Mouse (Mus musculus): Measurements from ENCODE around the gene Adam3. TPM values are rescaled to one million over a fixed set of nuclear protein-coding genes. Genes with fewer than 3 reads are reported as not detected.

Gene Adam3
- not detected for total RNA-seq (2021)
- long read RNA-seq = 0 reads

GRCm38 (mm10) chr8:24725630-24726029 lies at the start of gene Adam3:
Gene Adam3 (minus strand): TSS chr8:24725852.
- no peak for DNase-seq (ENCODE audit: low spot score in 2 of 2)

DNA sequence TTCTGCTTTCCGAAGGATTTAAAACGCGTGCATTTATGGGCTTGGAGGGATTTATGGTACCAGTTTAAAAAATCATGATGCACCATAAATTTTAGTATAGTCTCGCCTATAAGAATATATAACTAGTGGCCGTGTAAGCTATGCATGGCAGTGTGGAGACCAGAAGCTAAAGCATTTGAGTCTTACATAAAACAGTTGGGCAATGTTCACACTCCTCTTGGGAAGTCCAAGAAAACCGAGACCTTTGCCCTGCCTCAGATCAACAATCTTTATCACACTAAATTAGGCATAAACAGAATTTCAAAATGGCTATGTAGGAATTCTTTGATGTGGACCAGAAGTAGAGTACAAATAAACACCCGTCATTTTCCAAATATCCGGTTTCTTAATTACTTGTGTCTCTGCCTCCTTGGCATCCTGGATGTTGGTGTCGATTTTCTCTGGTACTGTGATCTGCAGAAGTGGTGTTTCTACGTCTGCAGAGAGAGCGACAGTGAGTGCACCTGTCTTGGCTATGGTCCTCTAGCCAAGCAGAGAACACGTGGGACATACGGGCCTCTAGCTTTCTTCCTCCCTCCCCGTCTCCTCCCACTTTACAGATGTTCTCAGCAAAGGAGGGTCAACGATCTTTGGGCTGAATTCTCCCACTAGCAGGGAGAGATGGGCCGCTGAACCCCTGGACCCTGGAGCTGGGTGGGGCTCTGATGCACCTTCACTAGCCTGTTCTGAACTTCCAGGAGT lies 596 bp downstream of the Adam3 start:
- DNase-seq (ENCODE audit: low spot score in 2 of 2) = no peak

Other genes with a start within 250 kb of the Adam3 start
- gene Adam5, start 98.5 kb upstream of the Adam3 start, total RNA-seq (2021) = under 1 TPM in 1 of 2 experiments, not detected in 1; 0.15 TPM